Mouse (Mus musculus): ENCODE measurements around the gene Ppp1r15a. TPM values are rescaled to one million over a fixed set of nuclear protein-coding genes. Genes with fewer than 3 reads are reported as not detected.
A peak's percentile ranks its signal among the peaks of the same experiment; 100 is the strongest.
"Not testable (repeated sequence)": the region's sequence is repeated elsewhere in the genome, so short reads cannot be mapped to it uniquely, and the experiment has no call there.

Ppp1r15a gene
- polyA plus RNA-seq, 1 experiment from 2014 or later: 14.2 TPM

GRCm38 (mm10) chr7:45538163-45539041, 12.3 kb upstream of the Ppp1r15a start:
- Histone ChIP-seq H3K27ac (ENCODE audit: low read depth, low read length) (no peak overlapping the region), H3K4me1 (ENCODE audit: control insufficient read depth, insufficient read depth, low read length) (0 out of 2 replicates have a peak, but pooled peaks cover 4% of the 10 kb centered on the region), H3K9me3 (ENCODE audit: control insufficient read depth, low read length) (no peaks in the 10 kb centered on the region), H3K4me2 (ENCODE audit: low read depth, low read length) (peak overlapping the region; percentile 58), H3K9ac (replicated peaks; ENCODE audit: low read depth, low read length) (peak overlapping the region; percentile 46), H3K27me3 (ENCODE audit: control insufficient read depth, insufficient read depth, low read length) (no peaks in the 10 kb centered on the region), H3K4me3 (ENCODE audit: low read depth, low read length) (peak overlapping the region; percentile 45), H3K36me3 (ENCODE audit: control insufficient read depth, insufficient read depth, low read length) (no peaks in the 10 kb centered on the region)
- 4% methylated on average over 29 of the region's 29 CpGs for WGBS
- ATAC-seq (ENCODE audit: low read depth): peak; percentile 89

- Histone ChIP-seq H3K4me2 (ENCODE audit: low read depth, low read length) (peak overlapping the region; percentile 58), H3K27me3 (ENCODE audit: control insufficient read depth, insufficient read depth, low read length) (no peaks in the 10 kb centered on the region), H3K36me3 (ENCODE audit: control insufficient read depth, insufficient read depth, low read length) (no peaks in the 10 kb centered on the region), H3K9ac (replicated peaks; ENCODE audit: low read depth, low read length) (peak overlapping the region; percentile 46), H3K9me3 (ENCODE audit: control insufficient read depth, low read length) (no peaks in the 10 kb centered on the region), H3K4me3 (ENCODE audit: low read depth, low read length) (peak overlapping the region; percentile 45), H3K4me1 (ENCODE audit: control insufficient read depth, insufficient read depth, low read length) (0 out of 2 replicates have a peak, but pooled peaks cover 4% of the 10 kb centered on the region), H3K27ac (ENCODE audit: low read depth, low read length) (no peak overlapping the region)
- 84% methylated on average over 10 of the region's 10 CpGs for WGBS
- ATAC-seq (ENCODE audit: low read depth): no peak; the same call in 1 of the 2 replicates
Measured at GRCm38 (mm10) chr7:45537602-45538001, 11.5 kb upstream of the Ppp1r15a start.

GRCm38 (mm10) chr7:45535676-45536075, 9.6 kb upstream of the Ppp1r15a start:
- H3K4me3 ChIP-seq (ENCODE audit: low read depth, low read length): no peak overlapping the region
- no peak overlapping the region for H3K9ac ChIP-seq (replicated peaks; ENCODE audit: low read depth, low read length)
- no peak overlapping the region for H3K27ac ChIP-seq (ENCODE audit: low read depth, low read length)
- no peaks in the 10 kb centered on the region for H3K36me3 ChIP-seq (ENCODE audit: control insufficient read depth, insufficient read depth, low read length)
- WGBS: 74% methylated on average over 1 of the region's 1 CpGs
- no peak for ATAC-seq (ENCODE audit: low read depth)
- H3K4me2 ChIP-seq (ENCODE audit: low read depth, low read length): no peak overlapping the region
- H3K4me1 ChIP-seq (ENCODE audit: control insufficient read depth, insufficient read depth, low read length): 0 out of 2 replicates have a peak, but pooled peaks cover 4% of the 10 kb centered on the region
- H3K27me3 ChIP-seq (ENCODE audit: control insufficient read depth, insufficient read depth, low read length): no peaks in the 10 kb centered on the region; the same call in 1 of the 2 replicates
- H3K9me3 ChIP-seq (ENCODE audit: control insufficient read depth, low read length): no peaks in the 10 kb centered on the region

- no peaks in the 10 kb centered on the region for H3K36me3 ChIP-seq (ENCODE audit: control insufficient read depth, insufficient read depth, low read length)
- no peak overlapping the region for H3K4me3 ChIP-seq (ENCODE audit: low read depth, low read length)
- no peaks in the 10 kb centered on the region; the same call in 1 of the 2 replicates for H3K27me3 ChIP-seq (ENCODE audit: control insufficient read depth, insufficient read depth, low read length)
- H3K4me1 ChIP-seq (ENCODE audit: control insufficient read depth, insufficient read depth, low read length): peaks cover under 1% of the 10 kb centered on the region; the same call in 1 of the 2 replicates
- 70% methylated on average over 2 of the region's 2 CpGs for WGBS
- no peak overlapping the region for H3K27ac ChIP-seq (ENCODE audit: low read depth, low read length)
- H3K9me3 ChIP-seq (ENCODE audit: control insufficient read depth, low read length): no peaks in the 10 kb centered on the region
- no peak overlapping the region for H3K4me2 ChIP-seq (ENCODE audit: low read depth, low read length)
- ATAC-seq (ENCODE audit: low read depth): no peak; the same call in 1 of the 2 replicates
- H3K9ac ChIP-seq (replicated peaks; ENCODE audit: low read depth, low read length): no peak overlapping the region
Measured at GRCm38 (mm10) chr7:45530643-45531042, 4.6 kb upstream of the Ppp1r15a start.

GRCm38 (mm10) chr7:45529461-45529860, 3.4 kb upstream of the Ppp1r15a start:
- Histone ChIP-seq H3K4me2 (ENCODE audit: low read depth, low read length) (no peak overlapping the region), H3K4me3 (ENCODE audit: low read depth, low read length) (no peak overlapping the region), H3K4me1 (ENCODE audit: control insufficient read depth, insufficient read depth, low read length) (peaks cover 10% of the 10 kb centered on the region; the same call in 1 of the 2 replicates), H3K9me3 (ENCODE audit: control insufficient read depth, low read length) (no peaks in the 10 kb centered on the region), H3K27ac (ENCODE audit: low read depth, low read length) (no peak overlapping the region), H3K27me3 (ENCODE audit: control insufficient read depth, insufficient read depth, low read length) (no peaks in the 10 kb centered on the region; the same call in 1 of the 2 replicates), H3K36me3 (ENCODE audit: control insufficient read depth, insufficient read depth, low read length) (no peaks in the 10 kb centered on the region), H3K9ac (replicated peaks; ENCODE audit: low read depth, low read length) (no peak overlapping the region)
- WGBS: 22% methylated on average over 6 of the region's 6 CpGs
- ATAC-seq (ENCODE audit: low read depth): no peak

- not testable (repeated sequence) for H3K4me2 ChIP-seq (ENCODE audit: low read depth, low read length); H3K9ac ChIP-seq (replicated peaks; ENCODE audit: low read depth, low read length); H3K27me3 ChIP-seq (ENCODE audit: control insufficient read depth, insufficient read depth, low read length); H3K9me3 ChIP-seq (ENCODE audit: control insufficient read depth, low read length); ATAC-seq (ENCODE audit: low read depth); H3K4me3 ChIP-seq (ENCODE audit: low read depth, low read length); H3K27ac ChIP-seq (ENCODE audit: low read depth, low read length); H3K36me3 ChIP-seq (ENCODE audit: control insufficient read depth, insufficient read depth, low read length); H3K4me1 ChIP-seq (ENCODE audit: control insufficient read depth, insufficient read depth, low read length)
- WGBS: 95% methylated on average over 6 of the region's 6 CpGs
Measured at GRCm38 (mm10) chr7:45527169-45527568, 1.1 kb upstream of the Ppp1r15a start.

- Histone ChIP-seq H3K4me1 (ENCODE audit: control insufficient read depth, insufficient read depth, low read length) (peaks cover 10% of the 10 kb centered on the region; the same call in 1 of the 2 replicates), H3K27ac (ENCODE audit: low read depth, low read length) (peak overlapping the region; percentile 70), H3K9ac (replicated peaks; ENCODE audit: low read depth, low read length) (peak overlapping the region; percentile 33; the same call in 1 of the 2 replicates), H3K36me3 (ENCODE audit: control insufficient read depth, insufficient read depth, low read length) (no peaks in the 10 kb centered on the region), H3K4me3 (ENCODE audit: low read depth, low read length) (peak overlapping the region; percentile 64), H3K27me3 (ENCODE audit: control insufficient read depth, insufficient read depth, low read length) (no peaks in the 10 kb centered on the region), H3K9me3 (ENCODE audit: control insufficient read depth, low read length) (no peaks in the 10 kb centered on the region), H3K4me2 (ENCODE audit: low read depth, low read length) (peak overlapping the region; percentile 88)
- ATAC-seq (ENCODE audit: low read depth): no peak
- 28% methylated on average over 7 of the region's 7 CpGs for WGBS
Measured at GRCm38 (mm10) chr7:45526474-45527120, 529 bp upstream of the Ppp1r15a start.

GRCm38 (mm10) chr7:45524841-45525621, 1.0 kb downstream of the Ppp1r15a start:
- H3K9me3 ChIP-seq (ENCODE audit: control insufficient read depth, low read length): no peaks in the 10 kb centered on the region
- H3K4me2 ChIP-seq (ENCODE audit: low read depth, low read length): peak overlapping the region; percentile 88
- H3K27me3 ChIP-seq (ENCODE audit: control insufficient read depth, insufficient read depth, low read length): no peaks in the 10 kb centered on the region
- no peaks in the 10 kb centered on the region for H3K36me3 ChIP-seq (ENCODE audit: control insufficient read depth, insufficient read depth, low read length)
- peak; percentile 2; the same call in 1 of the 2 replicates for ATAC-seq (ENCODE audit: low read depth)
- peak overlapping the region; percentile 70 for H3K27ac ChIP-seq (ENCODE audit: low read depth, low read length)
- WGBS: 37% methylated on average over 12 of the region's 12 CpGs
- H3K4me3 ChIP-seq (ENCODE audit: low read depth, low read length): peak overlapping the region; percentile 64
- peak overlapping the region; percentile 73 for H3K9ac ChIP-seq (replicated peaks; ENCODE audit: low read depth, low read length)
- peaks cover 10% of the 10 kb centered on the region; the same call in 1 of the 2 replicates for H3K4me1 ChIP-seq (ENCODE audit: control insufficient read depth, insufficient read depth, low read length)
